In genomic region chr1:56971942-56972250, GRCm38 (mm10) we compare ENCODE assay signal across 7 mouse cellular contexts. TPM values are rescaled to one million over a fixed set of nuclear protein-coding genes. Genes with fewer than 3 reads are reported as not detected.
DNase-seq lines count a peak whose midpoint lies in the region; ATAC-seq lines count a peak whose summit lies in the region.

No protein-coding gene starts in this region.

- under 1% methylated on average over 23 of the region's 23 CpGs for WGBS in lung, embryonic 15.5 days
- WGBS in forebrain, embryonic 10.5 days = under 1% methylated on average over 23 of the region's 23 CpGs
- 1% methylated on average over 23 of the region's 23 CpGs for WGBS in large intestine, adult 2 months
- 1% methylated on average over 21 of the region's 23 CpGs for WGBS in neural tube, embryonic 15.5 days

- H3K4me1 ChIP-seq in lung, embryonic 15.5 days = peaks cover 36% of the 10 kb centered on the region
- peaks cover 53% of the 10 kb centered on the region for H3K4me1 ChIP-seq in forebrain, embryonic 10.5 days
- peaks cover 45% of the 10 kb centered on the region for H3K4me1 ChIP-seq in neural tube, embryonic 15.5 days

- H3K9me3 ChIP-seq in lung, embryonic 15.5 days = no peaks in the 10 kb centered on the region
- no peaks in the 10 kb centered on the region for H3K9me3 ChIP-seq in forebrain, embryonic 10.5 days
- no peaks in the 10 kb centered on the region for H3K9me3 ChIP-seq in neural tube, embryonic 15.5 days (replicated peaks)

- peak overlapping the region; percentile 84 for H3K4me3 ChIP-seq in lung, embryonic 15.5 days
- H3K4me3 ChIP-seq in forebrain, embryonic 10.5 days = peak overlapping the region; percentile 88
- H3K4me3 ChIP-seq in neural tube, embryonic 15.5 days (replicated peaks) = peak overlapping the region; percentile 58

- no peak for ATAC-seq in lung, embryonic 15.5 days (ENCODE audit: borderline replicate concordance, extremely low read depth, low FRiP score, low TSS enrichment)
- ATAC-seq in neural tube, embryonic 15.5 days (ENCODE audit: low FRiP score) = no peak; the same call in 1 of the 2 replicates
- ATAC-seq in granulocyte monocyte progenitor cell, adult 5-6 weeks (replicated peaks; ENCODE audit: poor library complexity, severe bottlenecking) = no peak

- H3K36me3 ChIP-seq in lung, embryonic 15.5 days = no peaks in the 10 kb centered on the region
- H3K36me3 ChIP-seq in forebrain, embryonic 10.5 days (replicated peaks) = no peaks in the 10 kb centered on the region
- no peaks in the 10 kb centered on the region for H3K36me3 ChIP-seq in neural tube, embryonic 15.5 days

- peak overlapping the region; percentile 90; the same call in 1 of the 2 replicates for H3K27ac ChIP-seq in lung, embryonic 15.5 days
- H3K27ac ChIP-seq in forebrain, embryonic 10.5 days = peak overlapping the region; percentile 97
- H3K27ac ChIP-seq in neural tube, embryonic 15.5 days (replicated peaks) = 0 out of 2 replicates have a peak overlapping the region, but pooled peaks have one; percentile 48

- peak overlapping the region; percentile 77 for H3K9ac ChIP-seq in lung, embryonic 15.5 days
- peak overlapping the region; percentile 42 for H3K9ac ChIP-seq in neural tube, embryonic 15.5 days (replicated peaks)

- no peak for DNase-seq in lung, postnatal 10 days
- DNase-seq in forebrain, embryonic 10.5 days (ENCODE audit: extremely low spot score, low spot score) = no peak
- peak; percentile 24 for DNase-seq in large intestine, adult 2 months (ENCODE audit: low read depth, low spot score)
- DNase-seq in right cerebral cortex, adult 18-20 months = no peak

- peak overlapping the region; percentile 92 for H3K4me2 ChIP-seq in lung, embryonic 15.5 days
- peak overlapping the region; percentile 100 for H3K4me2 ChIP-seq in neural tube, embryonic 15.5 days

- H3K27me3 ChIP-seq in lung, embryonic 15.5 days = peaks cover 60% of the 10 kb centered on the region
- peaks cover 63% of the 10 kb centered on the region for H3K27me3 ChIP-seq in forebrain, embryonic 10.5 days (ENCODE audit: poor library complexity, severe bottlenecking)
- H3K27me3 ChIP-seq in neural tube, embryonic 15.5 days (replicated peaks) = peaks cover 58% of the 10 kb centered on the region

RNA-seq across cellular contexts. Expression of gene Satb2, which starts 6.6 kb away (rescaled TPM):
- polyA plus RNA-seq in lung, embryonic 15.5 days (2015; fragmentation: Nextera tagmentation; extraction: Ambion mirVana) = 0.29 and 0.53 TPM in 2 replicates
- polyA plus RNA-seq in forebrain, embryonic 10.5 days (2016; fragmentation: Nextera tagmentation; extraction: Ambion mirVana) = 0.91 and 1.4 TPM in 2 replicates
- polyA plus RNA-seq in large intestine, adult 2 months (2012; rRNA removed) = 5.1 and 6.1 TPM in 2 replicates
- polyA plus RNA-seq in neural tube, embryonic 15.5 days (2015; fragmentation: Nextera tagmentation; extraction: Ambion mirVana) = 1.2 and 1.7 TPM in 2 replicates
- 1.0 and 1.9 TPM in 2 replicates for total RNA-seq in granulocyte monocyte progenitor cell, adult 5-6 weeks (2014; fragmentation: Nextera tagmentation)
- 0.56 and 7.2 TPM in 2 replicates for total RNA-seq in granulocyte monocyte progenitor cell, adult 5-6 weeks (2017)
